Mouse (Mus musculus) MEL (cell line): Measurements from ENCODE around the gene Sez6l.

Experiments
- CTCF ChIP-seq, 3 experiments: IDR thresholded peaks in 2 of 3; conservative IDR thresholded peaks in 1 of 3; 2 replicates each; pipeline ENCODE4 v1.5.1; 2011 to 2012; ENCODE audit warnings: low read length in 3 of 3, low read depth in 2 of 3, mild to moderate bottlenecking in 2 of 3, improper control_type of control experiment in 1 of 3, inconsistent platforms in 1 of 3, mixed read lengths in 1 of 3, moderate library complexity in 1 of 3; ENCODE audit not compliant: control insufficient read depth in 1 of 3, insufficient read depth in 1 of 3, poor library complexity in 1 of 3, severe bottlenecking in 1 of 3
- EP300 ChIP-seq, 2 experiments: IDR thresholded peaks; 2 replicates each; pipeline ENCODE4 v1.6.1; 2011; ENCODE audit warnings: improper control_type of control experiment in 2 of 2, low read length in 2 of 2, low read depth in 1 of 2, mild to moderate bottlenecking in 1 of 2
- POLR2A ChIP-seq, 2 experiments: IDR thresholded peaks; 2 replicates each; pipeline ENCODE4 v1.6.1; 2011 to 2012; ENCODE audit warnings: low read length in 2 of 2, mild to moderate bottlenecking in 2 of 2, control low read depth in 1 of 2, improper control_type of control experiment in 1 of 2, low read depth in 1 of 2, moderate library complexity in 1 of 2; ENCODE audit not compliant: control insufficient read depth in 1 of 2, insufficient read depth in 1 of 2, poor library complexity in 1 of 2
- RCOR1 ChIP-seq: IDR thresholded peaks from 2 replicates; pipeline ENCODE4 v1.6.1; 2012; ENCODE audit warnings: low read depth, mild to moderate bottlenecking, inconsistent platforms, low read length, improper control_type of control experiment
- ZNF384 ChIP-seq: IDR thresholded peaks from 2 replicates; pipeline ENCODE4 v1.6.1; 2012; ENCODE audit warnings: low read depth, mild to moderate bottlenecking, inconsistent platforms, low read length, improper control_type of control experiment

- TF ChIP-seq POLR2A (IDR thresholded peaks at IDR 0.05; ENCODE audit: control insufficient read depth in 1 of 2, insufficient read depth in 1 of 2, low read depth in 1 of 2, low read length in 2 of 2, poor library complexity in 1 of 2) (no peak), CTCF (IDR thresholded peaks at IDR 0.05 in 2 of 3, conservative IDR thresholded peaks at IDR 0.05 in 1 of 3; ENCODE audit: control insufficient read depth in 1 of 3, insufficient read depth in 1 of 3, low read depth in 2 of 3, low read length in 3 of 3, poor library complexity in 1 of 3, severe bottlenecking in 1 of 3) (no peak), ZNF384 (no peak), RCOR1 (no peak), EP300 (IDR thresholded peaks at IDR 0.05; ENCODE audit: low read depth in 1 of 2, low read length in 2 of 2) (no peak)
Measured at GRCm38 (mm10) chr5:112575151-112575915, 1.7 kb downstream of the Sez6l start.
